Mouse (Mus musculus) neural tube, postnatal 0 days (tissue): Measurements from ENCODE around the gene Dock7. TPM values are rescaled to one million over a fixed set of nuclear protein-coding genes. Genes with fewer than 3 reads are reported as not detected.

ENCODE experiments used
- polyA plus RNA-seq: library from polyadenylated mRNA; unstranded; fragments of >200 nt; fragmentation: Nextera tagmentation; extraction: Ambion mirVana; gene quantifications from 2 replicates; pipeline ENCODE4 v1.2.1, GENCODE M21; 2015

Dock7 gene
- polyA plus RNA-seq: 26.9 and 32.5 TPM in 2 replicates

DNA sequence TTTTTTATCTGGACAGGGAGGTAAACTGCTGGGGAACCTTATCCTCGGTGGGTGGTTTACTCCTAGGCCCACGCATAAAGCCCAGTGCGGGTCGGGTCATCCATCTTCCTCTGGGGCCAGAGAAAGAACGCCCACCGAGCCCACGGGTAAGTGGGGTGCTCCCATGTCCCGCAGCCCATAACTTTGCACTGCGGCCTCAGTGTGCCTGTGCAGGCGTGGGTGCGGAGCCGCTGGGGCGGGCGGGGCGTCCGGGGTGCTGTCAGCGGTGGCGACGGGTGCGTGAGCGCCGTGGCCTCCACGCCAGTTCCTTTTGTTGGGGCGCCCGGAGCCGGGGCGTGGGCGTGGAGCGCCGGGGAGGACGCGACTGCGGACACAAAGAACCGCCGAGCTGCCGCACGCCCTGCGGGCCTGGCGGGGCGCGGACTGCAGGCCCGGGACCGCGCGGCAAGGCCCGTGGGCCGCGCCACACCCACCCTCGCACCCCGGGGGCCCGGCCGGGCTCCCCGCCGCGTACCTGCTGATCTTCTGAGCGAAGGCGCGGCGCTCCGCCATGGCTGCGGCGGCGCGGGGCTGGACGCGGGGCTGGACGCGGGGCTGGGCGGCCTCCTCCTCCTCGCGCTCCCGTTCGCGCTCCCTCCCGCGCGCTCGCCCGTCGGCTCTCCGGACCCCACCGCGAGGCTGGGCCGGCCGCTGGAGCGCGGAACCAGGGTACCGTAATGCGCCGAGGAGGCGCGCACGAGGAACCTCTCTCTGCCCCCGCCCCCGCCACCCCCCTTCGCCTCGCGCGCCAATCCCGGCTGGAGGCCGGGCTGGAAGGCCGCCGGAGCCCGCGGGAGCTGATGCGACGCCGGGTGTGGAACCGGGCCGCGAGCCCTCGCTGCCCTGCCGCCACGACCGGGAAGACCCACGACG is at the start of gene Dock7:
TSS of gene Dock7 (minus strand) at position 705 of the 912 bp plus-strand sequence.

GRCm38 (mm10) chr4:99030686-99031085 is 90.0 kb downstream of the Dock7 start, which contains the start of gene Angptl3:
TSS of gene Angptl3 (plus strand) at chr4:99030954.

DNA sequence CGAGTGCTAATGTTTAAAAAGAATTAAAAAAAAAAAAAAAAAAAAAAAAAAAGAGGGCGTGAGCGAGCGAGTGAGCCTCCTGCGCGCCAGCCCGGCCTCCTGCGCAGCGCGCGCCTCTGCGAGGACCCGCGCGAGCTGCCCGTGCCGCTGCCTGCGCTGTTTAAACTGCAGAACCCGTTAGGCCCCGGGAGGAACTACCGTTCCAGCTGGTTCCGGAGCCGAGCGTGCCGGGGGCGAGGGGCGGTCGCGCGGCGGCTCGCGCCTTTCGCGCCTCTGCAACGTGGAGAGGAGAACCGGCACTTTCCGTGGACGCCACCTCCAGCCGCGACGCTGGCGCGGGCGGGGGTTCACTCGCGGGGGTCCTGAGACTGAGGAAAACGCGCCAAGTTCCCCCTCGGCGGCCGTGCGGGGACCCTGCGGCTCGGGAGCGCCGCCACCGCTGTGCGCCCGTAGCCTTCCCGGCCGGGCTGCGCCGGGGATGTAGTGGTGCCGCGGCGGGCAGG is 197.1 kb downstream of the Dock7 start, which contains the start of gene Usp1:
TSS of gene Usp1 (plus strand) at position 243 of the 503 bp plus-strand sequence.

Other genes starting within 250 kb of the Dock7 start
- 27.7 and 43.0 TPM in 2 replicates for gene Usp1, start 197.1 kb downstream of the Dock7 start, polyA plus RNA-seq
- gene Angptl3, start 90.0 kb downstream of the Dock7 start, polyA plus RNA-seq: 0.52 and 0.71 TPM in 2 replicates
- gene Atg4c, start 73.0 kb upstream of the Dock7 start, polyA plus RNA-seq: 16.0 and 16.6 TPM in 2 replicates
- gene Gm12689, start 175.0 kb upstream of the Dock7 start, polyA plus RNA-seq: 0.18 TPM in 1 of 2 replicates, not detected in the other